Mouse (Mus musculus): ENCODE results near the gene Lrrc8d.

Lrrc8d gene

DNA sequence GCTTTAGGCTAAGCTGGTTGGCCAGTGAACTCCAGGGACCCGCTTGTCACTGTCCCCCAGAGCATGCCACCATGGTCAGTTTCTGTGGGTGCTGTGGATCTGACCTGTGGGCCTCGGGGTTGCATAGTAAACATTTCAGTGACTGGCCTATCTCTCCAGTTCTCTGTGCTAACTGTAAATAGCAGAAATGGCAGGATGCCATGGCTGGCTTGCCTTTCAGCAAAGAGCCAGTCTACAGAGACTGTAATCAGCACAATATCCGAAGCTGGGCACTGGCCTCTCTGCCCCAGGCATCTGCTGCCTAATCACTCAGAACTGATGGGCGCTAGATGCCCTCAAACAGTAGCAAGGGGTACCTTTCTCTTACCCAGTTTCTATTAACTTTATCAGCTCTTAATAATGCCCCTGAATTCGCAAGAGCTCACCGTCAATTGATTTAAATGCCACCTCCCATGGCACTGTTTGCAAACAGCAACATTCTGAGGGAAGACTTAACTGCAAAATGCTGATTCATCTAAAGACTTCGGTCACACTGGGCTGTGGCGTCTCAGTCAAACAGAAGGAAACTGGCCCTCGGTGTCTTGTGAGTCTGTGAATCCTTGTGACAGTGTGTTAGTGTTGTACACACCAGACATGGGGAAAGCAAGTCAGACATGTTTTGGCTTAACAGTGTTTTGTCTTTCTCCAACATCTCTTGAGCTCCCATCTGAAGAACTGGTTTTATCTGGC is 117.6 kb downstream of the Lrrc8d start:
- DNase-seq (ENCODE audit: low read depth), result no peak

DNA sequence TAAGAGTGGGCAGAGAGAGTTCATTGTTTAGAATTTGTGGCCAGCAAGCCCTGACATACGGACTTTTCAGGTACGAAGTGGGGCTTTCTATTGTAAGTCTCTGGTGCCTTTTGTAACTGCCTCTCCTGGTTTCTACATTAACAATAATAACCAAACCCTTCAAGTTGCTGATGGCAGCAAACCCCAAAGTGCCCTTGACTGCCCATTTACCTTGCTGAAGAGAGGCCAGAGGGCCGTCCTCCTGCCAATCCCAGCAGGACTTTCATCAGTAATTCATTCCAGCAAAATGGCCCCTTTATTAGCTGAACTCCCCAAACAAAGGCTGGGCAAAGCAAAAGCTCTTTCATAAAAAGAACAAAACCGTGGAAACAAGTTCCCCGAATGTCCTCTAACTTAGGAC is 118.6 kb downstream of the Lrrc8d start:
- DNase-seq (ENCODE audit: low read depth), result no peak

DNA sequence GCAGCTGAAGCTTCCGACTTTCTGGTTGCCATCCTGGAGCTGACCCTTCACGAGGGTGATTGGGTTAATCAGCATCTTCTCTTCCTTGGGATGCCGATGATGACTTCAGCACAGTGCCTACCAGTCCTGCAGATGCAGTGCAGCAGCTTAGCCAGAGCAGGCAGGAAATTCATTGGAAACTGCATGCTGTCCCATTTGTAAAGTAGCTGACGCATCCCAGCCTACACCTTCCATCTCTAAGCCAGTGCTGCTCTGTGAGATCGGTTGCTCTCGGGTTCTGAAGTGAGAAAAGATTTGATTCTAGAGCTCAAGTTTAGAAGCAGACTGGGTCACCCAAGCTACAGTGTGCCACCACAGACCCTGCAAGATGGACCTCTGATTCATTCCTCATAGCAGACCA is 121.6 kb downstream of the Lrrc8d start:
- DNase-seq (ENCODE audit: low read depth), result no peak

DNA sequence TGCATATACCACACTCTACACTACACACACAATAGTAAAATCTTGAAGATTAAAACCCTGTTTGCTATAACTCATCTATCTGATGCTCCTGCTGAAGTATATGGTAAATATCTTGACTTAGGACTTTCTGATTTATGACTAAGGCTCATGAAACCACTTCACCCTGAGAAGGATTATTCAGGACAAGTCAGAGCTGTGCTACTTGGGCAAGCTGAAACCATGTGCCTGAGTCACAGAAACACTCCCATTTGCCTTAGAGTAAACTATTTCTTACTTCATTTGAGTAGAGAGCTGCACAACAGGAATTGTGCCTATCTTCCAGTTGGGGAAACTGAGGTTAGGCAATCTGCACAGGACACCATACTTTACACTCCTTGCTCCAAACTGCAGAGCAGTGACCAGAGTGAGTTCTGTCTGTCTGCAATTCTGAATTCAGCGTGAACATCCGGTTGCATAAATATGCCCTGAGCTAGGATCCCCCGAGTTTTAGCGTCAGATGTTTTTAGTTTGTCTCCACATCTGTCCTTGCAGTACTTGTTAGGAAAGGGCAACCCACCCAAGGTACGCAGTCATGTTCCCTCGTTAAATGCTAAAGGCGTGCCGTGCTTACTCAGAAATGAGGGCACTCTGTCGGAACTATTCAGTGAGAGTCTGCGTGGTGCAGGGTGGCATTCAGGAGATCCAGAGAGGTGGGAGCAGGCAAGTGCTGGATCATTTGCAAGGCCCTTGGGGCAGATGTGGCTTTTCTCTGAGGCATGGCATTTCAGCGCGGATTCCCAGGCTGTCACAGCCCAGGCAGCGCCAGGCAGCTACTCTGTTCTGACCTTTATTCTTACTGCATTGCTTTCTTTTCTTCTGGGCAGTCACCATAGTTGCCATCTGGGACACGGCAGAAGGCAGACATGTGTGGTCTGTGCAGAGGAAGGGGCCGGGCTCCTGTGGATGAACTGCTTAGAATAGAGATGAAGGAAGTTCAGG is 123.0 kb downstream of the Lrrc8d start:
- no peak for DNase-seq (ENCODE audit: low read depth)

DNA sequence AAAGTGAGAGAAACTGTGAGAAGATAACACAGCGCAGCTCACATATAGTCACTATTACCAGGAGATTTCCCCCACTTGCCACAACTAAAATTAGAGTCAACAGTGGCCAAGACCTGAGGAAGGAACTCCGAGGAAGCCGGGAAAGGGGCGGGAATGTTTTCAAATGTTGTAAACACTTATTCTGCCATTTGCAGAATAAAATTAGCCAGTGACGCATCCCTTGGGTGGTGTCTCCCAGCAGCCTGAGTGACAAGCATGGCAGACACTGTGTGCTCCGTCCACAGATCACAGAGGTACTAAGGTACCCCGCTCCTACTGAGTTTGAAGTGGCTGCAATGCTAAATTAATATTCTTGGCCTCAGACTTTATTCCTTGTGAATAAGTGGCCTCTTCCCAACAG is 124.5 kb downstream of the Lrrc8d start:
- no peak for DNase-seq (ENCODE audit: low read depth)

DNA sequence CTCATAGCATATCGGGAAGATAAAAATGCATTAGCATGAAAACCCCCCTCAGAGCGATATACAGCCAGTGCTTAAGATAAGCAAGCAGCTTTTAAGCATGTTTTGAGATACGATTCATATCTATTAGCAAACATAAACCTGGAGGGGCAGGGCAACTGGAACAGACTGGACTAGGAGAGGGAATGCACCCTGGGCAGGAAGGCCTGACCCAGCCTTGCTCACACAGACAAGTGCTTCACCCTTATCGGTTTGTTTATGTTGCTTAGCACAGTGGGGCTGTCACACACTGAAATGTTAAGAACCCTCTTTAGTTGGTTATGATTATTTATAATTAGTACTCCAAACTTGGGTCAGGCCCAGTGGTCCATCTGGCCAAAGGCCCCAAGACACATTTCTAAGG is 125.1 kb downstream of the Lrrc8d start:
- no peak for DNase-seq (ENCODE audit: low read depth)

DNA sequence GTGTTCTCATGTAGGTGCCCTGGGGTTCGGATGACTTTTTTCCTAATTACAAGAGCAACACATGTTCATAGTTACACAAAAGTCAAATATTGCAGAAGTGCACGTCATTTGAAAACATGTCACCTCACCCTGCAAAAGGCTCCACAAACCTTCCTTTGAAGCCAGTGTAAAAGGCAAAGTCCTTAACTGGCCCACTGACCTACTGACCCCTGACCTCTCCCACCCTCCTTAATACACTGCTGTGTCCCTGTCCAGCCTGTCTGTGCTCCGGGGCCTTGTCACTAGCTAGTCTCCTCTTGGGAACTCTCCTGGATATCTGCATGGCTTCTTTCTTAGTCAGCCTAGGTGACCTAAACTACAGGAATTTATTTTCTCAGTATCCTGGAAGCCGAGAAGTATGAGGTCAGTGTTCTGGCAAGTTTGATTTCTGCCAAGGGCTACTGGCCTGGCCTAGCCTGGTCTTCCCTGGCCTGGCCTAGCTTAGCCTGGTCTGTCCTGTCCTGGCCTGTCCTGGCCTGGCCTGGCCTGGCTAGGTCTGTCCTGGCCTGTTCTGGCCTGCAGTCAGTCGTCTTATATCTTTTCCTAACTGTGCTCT is 127.2 kb downstream of the Lrrc8d start:
- DNase-seq (ENCODE audit: low read depth), result no peak

DNA sequence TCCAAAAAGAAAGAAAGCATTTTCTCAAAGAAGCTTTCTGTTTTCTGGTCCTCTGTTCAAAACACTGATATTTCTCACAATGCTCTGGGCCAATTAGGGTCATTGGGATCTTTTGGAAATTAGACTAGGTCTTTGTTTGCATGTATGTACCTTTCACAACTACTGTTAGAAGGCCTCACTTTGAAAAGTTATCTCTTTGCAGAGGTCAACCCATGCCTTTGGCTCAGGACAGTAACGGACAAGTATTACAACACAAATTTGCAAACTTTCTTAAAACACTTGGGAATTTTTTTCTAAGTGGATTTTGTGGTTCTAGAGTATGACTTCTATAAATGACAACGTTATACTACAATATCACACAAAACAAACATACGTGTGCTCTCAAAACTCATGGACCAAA is 128.3 kb downstream of the Lrrc8d start:
- DNase-seq (ENCODE audit: low read depth), result no peak

DNA sequence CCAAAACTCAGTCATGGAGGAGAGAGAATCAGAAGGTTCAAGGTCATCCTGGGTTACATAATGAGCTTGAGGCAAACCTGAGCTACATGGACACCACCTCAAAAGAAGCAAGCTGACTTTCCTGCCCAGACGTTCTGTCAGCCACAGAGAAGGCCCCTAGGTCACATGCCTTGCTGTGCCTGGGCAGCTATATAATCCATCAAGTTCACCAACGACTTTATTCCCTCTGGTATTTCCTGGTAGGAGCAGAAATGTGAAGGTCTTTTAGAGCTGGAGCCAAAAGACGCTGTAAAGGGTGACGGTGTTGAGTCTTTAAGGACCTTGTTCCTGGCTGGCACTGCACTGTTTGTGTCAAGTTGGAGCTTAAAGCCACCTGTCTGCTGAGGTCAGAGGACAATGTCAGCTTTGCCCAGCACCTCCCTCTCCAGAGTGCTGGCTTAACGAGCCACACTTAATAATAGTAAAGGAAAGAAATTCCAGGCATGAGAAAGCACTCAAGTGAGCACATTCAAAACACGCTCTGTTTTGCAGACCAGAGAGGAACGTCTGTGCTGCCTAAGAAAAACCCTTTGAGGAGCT is 129.3 kb downstream of the Lrrc8d start:
- no peak for DNase-seq (ENCODE audit: low read depth)

DNA sequence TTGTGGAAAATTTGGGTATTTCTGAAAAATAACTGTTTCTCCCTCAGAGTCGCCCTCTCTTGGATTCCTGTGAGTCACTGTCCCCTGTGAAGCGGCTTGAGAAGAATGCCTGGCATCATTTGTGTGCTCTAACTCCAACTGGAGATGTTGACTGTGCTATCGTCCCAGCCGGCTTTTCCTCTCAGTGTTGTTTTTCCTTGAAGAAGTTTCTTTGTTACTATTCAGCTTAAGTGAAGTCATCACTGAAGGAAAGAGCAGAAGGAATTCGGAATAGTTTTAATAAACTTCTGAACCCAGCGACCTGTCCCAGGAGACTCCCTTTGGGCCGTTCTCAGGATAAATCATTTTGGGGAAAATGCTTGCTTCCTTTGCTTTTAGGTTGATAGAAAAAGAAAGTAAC is 132.4 kb downstream of the Lrrc8d start:
- no peak for DNase-seq (ENCODE audit: low read depth)

DNA sequence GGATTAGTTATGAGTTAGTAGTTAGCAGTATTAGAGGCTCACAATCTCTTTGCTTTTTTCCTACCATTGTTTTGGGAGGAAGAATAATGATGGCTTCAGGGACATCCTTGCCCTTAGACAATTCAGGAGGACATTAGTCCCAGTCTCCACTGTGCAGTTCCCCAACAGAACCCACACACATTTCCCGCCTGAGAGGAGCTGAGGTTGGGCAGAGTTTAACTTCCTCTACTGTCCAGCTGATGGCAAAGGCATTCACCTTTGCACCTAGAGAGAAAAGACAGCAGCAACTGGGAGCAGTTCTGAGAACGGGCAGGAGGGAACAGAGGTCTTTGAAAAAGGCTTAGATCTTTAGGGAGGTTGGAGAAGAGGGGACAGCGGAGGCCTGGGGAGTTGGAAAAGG is 134.2 kb downstream of the Lrrc8d start:
- no peak for DNase-seq (ENCODE audit: low read depth)

DNA sequence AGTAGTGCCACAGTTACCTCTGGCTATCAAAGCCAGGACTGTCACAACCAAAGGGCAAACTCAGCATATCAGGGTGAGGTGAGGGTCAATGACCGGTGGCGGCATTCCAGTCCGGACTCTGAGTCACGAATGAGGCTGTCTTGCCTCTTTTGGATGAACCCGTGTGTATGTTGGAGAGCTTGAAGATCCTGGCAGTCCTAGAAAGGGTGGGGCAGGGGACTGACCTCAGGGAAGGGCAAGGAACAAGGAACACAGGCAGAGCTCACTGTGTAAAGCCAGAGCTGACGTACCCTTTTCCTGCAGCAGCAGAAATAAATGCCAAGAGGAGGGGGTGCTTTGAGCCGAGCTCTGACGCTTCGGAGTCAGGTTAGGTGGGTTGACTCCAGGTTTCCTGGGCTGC is 136.2 kb downstream of the Lrrc8d start:
- DNase-seq (ENCODE audit: low read depth), result no peak

DNA sequence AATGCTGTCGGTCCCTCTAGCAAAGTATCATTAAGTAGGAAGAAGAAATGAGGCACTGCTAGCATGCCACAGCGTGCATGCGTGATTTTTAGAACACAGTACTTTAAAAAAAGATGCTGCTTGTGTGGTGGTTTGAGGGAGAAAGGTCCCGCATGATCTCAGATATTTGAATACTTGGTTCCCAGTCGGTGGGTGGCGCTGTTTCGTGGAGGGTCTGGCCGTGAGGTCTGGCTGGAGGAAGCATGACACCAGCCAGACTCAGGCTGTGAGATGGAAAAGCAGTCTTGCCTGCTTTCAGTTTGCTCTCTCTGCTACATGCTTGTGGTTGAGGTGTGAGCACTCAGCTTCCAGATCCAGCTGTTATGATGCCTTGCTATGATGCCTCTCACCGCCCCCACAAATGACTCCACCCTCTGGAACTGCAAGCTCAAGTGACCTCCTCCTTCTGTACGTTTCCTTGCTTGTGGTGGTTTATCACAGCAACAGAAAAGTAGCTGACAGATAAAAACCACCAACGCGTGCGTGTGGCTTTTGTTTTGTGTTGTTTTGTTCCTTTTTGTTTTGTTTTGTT is 140.1 kb downstream of the Lrrc8d start:
- DNase-seq (ENCODE audit: low read depth), result no peak

DNA sequence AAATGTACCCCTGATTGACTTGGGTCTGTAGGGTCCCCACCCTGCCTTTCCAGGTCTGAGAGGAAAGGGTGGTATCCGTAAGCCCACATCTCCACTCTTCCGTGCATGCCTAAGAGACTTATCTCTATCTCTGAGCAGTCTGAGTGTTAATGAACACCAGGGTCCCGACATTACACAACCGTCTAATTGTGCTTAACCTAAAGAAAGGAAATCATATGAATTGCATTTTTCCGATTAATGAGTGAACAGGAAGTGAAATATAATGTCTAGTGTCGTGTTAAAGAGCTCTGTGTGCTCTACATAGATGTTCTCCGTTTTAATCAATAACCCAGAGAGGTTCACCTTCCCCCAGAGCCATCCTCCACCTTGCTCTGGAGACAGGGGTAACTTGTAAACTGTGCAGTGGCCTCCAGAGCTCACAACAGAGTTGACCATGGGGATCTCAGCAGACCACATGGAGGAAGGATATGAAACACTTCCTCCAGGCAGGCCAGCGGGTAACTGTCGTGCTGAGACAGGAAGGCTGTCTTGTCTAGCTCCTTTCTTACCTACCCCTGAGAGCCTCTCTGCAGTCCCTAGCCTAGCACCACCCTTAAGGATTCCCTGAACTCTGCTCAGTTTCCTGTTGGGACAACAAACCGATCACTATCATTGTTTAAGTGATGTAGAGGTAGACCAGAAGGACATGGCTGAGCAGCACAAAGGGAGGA is 144.4 kb downstream of the Lrrc8d start:
- DNase-seq (ENCODE audit: low read depth), result no peak

DNA sequence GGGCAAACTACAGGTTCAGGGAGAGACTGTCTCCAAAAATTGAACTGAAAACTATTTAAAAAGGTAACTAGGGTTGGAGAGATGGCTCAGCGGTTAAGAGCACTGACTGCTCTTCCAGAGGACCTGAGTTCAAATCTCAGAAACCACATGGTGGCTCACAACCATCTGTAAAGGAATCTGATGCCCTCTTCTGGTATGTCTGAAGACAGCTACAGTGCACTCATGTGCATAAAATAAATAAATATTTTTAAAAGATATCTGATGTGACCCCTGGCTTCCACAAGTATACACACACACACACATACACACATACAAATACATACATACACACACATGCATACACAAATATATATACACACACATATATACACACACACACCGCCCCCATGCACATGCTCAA is 145.3 kb downstream of the Lrrc8d start:
- no peak for DNase-seq (ENCODE audit: low read depth)

DNA sequence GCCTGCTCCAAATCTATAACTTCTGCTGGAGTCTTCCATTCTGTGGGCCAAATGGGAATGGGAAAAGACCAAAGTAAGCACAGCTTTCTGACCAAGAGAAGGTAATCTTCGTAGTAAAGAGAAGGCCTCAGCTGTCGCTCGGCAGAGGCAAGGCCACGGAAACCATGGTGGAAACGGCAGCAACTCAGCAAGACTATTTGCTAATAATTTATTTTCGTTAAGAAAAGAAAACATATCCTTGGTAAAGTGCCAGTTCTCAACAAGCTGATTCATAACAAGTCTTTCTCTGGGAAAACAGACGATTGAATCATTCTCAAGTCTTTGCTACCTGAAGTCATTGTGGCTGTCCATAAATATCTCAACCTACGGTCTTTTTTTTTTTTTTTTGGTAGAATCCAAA is 148.0 kb downstream of the Lrrc8d start:
- DNase-seq (ENCODE audit: low read depth), result no peak

DNA sequence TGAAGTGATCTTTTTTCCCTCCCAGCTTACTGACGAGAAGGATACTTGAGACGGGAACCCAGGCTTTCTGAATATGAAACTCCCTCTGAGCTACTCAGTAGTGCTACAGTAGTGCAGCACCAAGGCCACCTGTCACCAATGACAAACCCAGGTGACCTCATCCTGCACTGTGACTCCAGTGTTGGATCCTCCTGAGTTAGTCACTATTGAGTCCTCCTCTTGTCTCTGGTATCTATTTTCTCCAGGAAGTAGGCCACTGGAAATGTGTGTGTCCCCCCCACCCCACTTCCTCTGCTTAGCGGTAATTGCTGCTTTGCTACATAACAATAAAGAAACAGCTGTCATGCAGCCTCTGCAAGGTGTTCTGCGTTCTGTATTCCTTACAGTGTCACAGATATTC is 149.5 kb downstream of the Lrrc8d start:
- DNase-seq (ENCODE audit: low read depth), result no peak

DNA sequence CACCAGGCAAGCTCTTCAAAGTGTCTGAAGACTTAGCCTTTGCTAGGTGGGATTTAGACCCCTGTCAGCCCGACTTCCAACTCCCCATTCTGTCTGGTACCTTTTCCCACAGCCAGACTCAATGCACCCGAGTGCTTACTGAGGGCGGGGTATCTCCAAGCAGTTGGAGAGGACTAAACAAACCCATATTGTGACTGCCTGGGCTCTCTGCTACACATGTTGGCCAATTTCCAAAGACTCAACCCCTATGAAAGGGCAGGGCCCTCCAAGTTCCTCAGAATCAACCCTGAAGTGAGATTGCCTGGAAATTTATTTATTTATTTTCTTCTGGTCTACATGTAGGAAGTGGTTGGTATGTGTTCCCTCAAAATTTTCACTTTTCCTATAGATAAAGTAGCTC is 149.9 kb downstream of the Lrrc8d start:
- no peak for DNase-seq (ENCODE audit: low read depth)

DNA sequence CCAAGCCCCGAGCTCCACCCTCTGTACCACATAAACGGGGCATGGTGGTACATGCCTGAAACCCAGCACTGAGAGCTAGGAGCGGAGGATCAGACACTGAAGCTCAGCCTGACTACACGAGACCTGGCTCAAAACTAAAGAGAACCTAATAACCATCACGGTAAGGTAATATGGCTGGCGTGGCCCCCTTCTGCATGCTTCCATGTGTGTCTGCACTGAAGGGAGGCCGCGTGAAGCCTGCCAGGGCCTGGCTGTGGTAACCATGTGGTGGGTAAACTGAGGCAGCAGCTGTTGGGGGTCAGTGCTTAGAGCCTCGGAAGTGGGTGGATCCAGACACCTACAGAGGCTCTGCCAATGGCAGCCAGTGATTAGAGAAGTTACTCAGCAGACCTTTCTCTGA is 153.5 kb downstream of the Lrrc8d start:
- no peak for DNase-seq (ENCODE audit: low read depth)

DNA sequence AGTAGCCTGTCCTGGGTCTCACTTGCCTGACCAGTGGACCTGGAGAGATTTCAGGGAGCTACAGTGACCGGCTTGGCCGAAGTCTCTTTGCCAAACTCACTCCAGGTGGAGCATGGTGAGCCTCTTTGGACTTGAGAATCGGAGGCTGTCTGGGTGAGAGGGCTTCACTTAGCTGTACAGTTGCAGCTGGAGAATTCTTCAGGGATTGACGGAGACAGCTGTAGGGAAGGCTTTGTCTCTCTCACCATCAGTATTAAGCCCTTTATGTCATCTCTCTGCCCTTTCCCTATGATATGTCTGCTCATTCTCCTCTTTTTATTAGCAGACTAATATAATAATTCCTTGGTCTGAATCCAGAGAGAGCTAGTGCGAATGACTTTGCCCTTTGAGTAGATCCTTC is 157.7 kb downstream of the Lrrc8d start:
- DNase-seq (ENCODE audit: low read depth), result no peak

Data from fibroblast of lung, adult 2 months (primary cell).